Mouse (Mus musculus) ES-Bruce4 (cell line): ENCODE measurements around the gene Ncor2.

Experiments
- CTCF ChIP-seq: IDR thresholded peaks from one replicate; pipeline ENCODE4 v1.8.1; 2011; ENCODE audit warnings: low read depth, low read length
- EP300 ChIP-seq: IDR thresholded peaks from 2 replicates; pipeline ENCODE4 v1.6.1; 2011; ENCODE audit warnings: low read depth, low read length; ENCODE audit not compliant: insufficient read depth
- POLR2A ChIP-seq: IDR thresholded peaks from one replicate; pipeline ENCODE4 v1.8.1; 2011; ENCODE audit warnings: low read length; ENCODE audit not compliant: insufficient read depth

- TF ChIP-seq CTCF = no peak
- TF ChIP-seq EP300 = no peak
- no peak for TF ChIP-seq POLR2A
Measured at GRCm38 (mm10) chr5:125068371-125068951, 110.6 kb downstream of the Ncor2 start.
